Mouse (Mus musculus) kidney, postnatal 0 days (tissue): ENCODE measurements at regions not wholly inside any gene's neighbourhood (a gene's known extent, or its start where the extent isn't known, plus 50 kb on each side); places are given as distances from the start of the nearest gene placed in this dataset.

Source experiments
- ATAC-seq: fragments of 200-750 bp; cut with Nextera tagmentation; replicated peaks from 2 replicates; pipeline ENCODE4 v1.8.0; 2017; ENCODE audit warnings: low read depth, moderate number of reproducible peaks, moderate TSS enrichment, moderate library complexity; ENCODE audit not compliant: low FRiP score
- DNase-seq: peaks from one replicate; pipeline ENCODE4 v3.0.0-alpha.2; 2016; ENCODE audit warnings: low spot score
- H3K27ac ChIP-seq: fragments of 300-500 bp; sonication (generic); 2 replicates; pipeline ENCODE4 v1.5.1; 2014; ENCODE audit warnings: mild to moderate bottlenecking
- H3K27me3 ChIP-seq: fragments of 300-500 bp; sonication (generic); 2 replicates; pipeline ENCODE4 v1.6.1; 2014; ENCODE audit warnings: low read length, mixed read lengths; ENCODE audit not compliant: insufficient read depth
- H3K36me3 ChIP-seq: fragments of 300-500 bp; sonication (generic); 2 replicates; pipeline ENCODE4 v1.6.1; 2014; ENCODE audit warnings: low read length, mixed read lengths; ENCODE audit not compliant: insufficient read depth
- H3K4me1 ChIP-seq: fragments of 300-500 bp; sonication (generic); replicated peaks from 2 replicates; pipeline ENCODE4 v1.6.1; 2014; ENCODE audit warnings: antibody characterized with exemption, low read length, mixed read lengths; ENCODE audit not compliant: insufficient read depth
- H3K4me2 ChIP-seq: fragments of 300-500 bp; sonication (generic); 2 replicates; pipeline ENCODE4 v1.6.1; 2014; ENCODE audit warnings: mild to moderate bottlenecking, low read length, moderate library complexity, mixed read lengths
- H3K4me3 ChIP-seq: fragments of 300-500 bp; sonication (generic); replicated peaks from 2 replicates; pipeline ENCODE4 v1.5.1; 2014; ENCODE audit warnings: low read depth, low read length
- H3K9ac ChIP-seq: fragments of 300-500 bp; sonication (generic); 2 replicates; pipeline ENCODE4 v1.6.1; 2014; ENCODE audit warnings: low read depth, low read length
- H3K9me3 ChIP-seq: fragments of 300-500 bp; sonication (generic); replicated peaks from 2 replicates; pipeline ENCODE4 v1.6.1; 2016; ENCODE audit warnings: low read length, inconsistent platforms, mixed read lengths
- CTCF ChIP-seq: IDR thresholded peaks from 2 replicates; pipeline ENCODE4 v1.5.1; 2016; ENCODE audit warnings: antibody characterized with exemption, low read depth, mild to moderate bottlenecking, moderate library complexity
- WGBS: fragments of 180-500 bp; shearing (Covaris S2); extraction: QIAGEN DNeasy Blood & Tissue Kit; methylation state at CpG from one replicate; pipeline ENCODE4 v1.1.7; 2014; 5-methylcytosine and 5-hydroxymethylcytosine counted together

DNA sequence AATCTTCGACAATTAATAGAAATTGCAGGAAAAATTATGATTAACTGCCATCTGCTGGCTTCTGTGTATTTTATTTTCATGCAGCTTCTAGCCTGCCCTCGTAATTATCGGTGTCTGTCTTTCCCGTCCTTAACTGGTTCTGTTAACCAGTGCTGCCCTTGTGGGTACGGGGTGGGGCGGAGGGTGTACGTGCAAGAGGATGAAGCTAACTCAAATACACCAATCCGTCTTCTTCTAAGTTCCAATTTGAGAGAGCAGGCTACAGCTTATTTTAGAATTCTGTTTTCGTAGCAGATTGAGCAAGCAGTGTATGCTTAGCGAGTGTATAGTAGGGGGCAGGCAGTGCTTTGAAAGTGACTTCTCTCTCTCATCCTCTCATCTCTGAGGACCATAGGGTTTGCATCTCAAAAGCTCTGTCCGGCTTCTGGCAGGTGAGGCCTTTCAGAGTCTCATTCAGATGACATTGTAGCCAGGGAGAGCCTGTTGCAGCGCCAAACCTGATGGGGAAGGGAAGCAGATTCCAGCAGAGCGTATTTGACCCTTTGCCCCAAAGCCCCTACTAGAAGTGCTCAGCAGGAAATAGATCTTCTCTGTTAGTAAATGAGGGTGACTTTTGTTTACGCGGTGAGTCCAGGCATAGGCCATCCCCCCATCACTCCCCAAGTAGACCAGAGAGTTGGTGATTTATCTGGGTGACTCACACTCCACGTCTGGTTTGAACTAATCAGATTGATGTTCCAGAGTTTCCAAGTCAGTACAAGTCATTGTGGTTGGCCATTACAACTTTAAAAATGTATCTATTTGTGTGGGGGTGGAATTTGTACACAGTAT is 53.3 kb upstream of the Ptgfrn start:
- Histone ChIP-seq H3K4me1 (no peaks in the 10 kb centered on the region), H3K9ac (no peak overlapping the region), H3K9me3 (no peaks in the 10 kb centered on the region), H3K4me2 (no peak overlapping the region), H3K27ac (no peak overlapping the region), H3K27me3 (no peaks in the 10 kb centered on the region), H3K36me3 (no peaks in the 10 kb centered on the region), H3K4me3 (no peak overlapping the region)
- WGBS: 39% methylated on average over 16 of the region's 16 CpGs
- TF ChIP-seq CTCF: peak; percentile 30
- DNase-seq: peak; percentile 19
- no peak for ATAC-seq

DNA sequence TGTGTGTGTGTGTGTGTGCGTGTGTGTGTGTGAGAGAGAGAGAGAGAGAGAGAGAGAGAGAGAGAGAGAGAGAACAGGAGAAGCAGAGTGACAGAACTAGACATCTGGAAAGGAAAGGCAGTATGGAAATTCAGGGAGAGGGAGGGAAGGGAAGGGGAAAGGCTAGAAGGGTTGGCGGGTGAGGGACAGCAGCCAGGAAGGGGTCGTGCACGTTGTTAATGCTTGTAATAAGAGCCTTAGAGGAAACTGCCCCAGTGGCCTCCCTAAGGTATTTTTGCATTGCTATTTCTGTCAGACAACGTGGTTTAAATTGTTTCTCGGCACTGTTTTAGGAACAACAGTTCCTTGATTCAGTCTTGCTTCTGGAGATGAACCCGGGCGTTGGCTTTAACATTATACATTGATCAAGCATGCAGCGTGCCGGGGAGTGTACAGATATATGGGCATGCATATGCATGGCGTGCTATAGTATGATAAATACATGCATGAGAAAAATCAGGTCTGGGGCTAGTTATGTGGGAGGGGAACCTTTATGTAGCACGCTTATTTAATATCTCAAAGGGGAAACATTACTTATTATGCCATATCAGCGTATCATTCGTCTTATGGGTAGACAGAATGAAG is 52.6 kb upstream of the Ptgfrn start:
- ATAC-seq: no peak
- H3K36me3 ChIP-seq: no peaks in the 10 kb centered on the region
- DNase-seq: peak; percentile 69
- H3K27ac ChIP-seq: no peak overlapping the region
- H3K4me2 ChIP-seq: no peak overlapping the region
- WGBS: 35% methylated on average over 14 of the region's 14 CpGs
- H3K4me3 ChIP-seq: no peak overlapping the region
- no peaks in the 10 kb centered on the region for H3K27me3 ChIP-seq
- no peak for TF ChIP-seq CTCF
- no peaks in the 10 kb centered on the region for H3K9me3 ChIP-seq
- H3K4me1 ChIP-seq: no peaks in the 10 kb centered on the region
- H3K9ac ChIP-seq: no peak overlapping the region

DNA sequence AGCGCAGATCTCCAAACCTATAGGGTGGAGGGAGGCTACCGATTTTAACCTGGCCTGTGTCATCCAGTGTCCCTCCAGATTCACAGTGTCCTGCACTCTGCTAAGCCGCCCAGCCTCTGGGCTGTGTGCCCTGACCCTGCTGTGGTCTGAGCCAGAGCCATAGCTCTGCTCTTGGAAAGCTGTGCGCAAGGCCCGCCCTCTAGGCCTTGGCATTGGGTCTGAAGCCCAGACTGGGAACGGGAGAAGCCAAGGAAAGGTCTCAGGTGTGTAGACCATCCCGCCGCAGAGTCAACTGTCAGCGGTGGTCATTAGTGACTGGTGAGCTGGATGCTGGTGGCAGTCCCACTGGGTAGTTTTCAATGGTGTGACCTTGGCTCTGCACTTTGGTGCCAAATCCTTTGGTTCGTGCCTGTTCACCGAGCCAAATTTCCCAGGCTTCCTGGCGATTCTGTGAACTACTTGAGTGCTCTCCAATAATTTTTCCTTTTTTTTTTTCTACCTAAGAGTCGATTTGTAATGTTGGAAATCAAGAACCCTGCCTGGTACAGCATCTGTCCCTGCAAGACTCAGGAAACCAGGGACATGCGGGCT is 52.0 kb upstream of the Ptgfrn start:
- H3K4me1 ChIP-seq: no peaks in the 10 kb centered on the region
- 0 out of 2 replicates have a peak overlapping the region, but pooled peaks have one; percentile 13 for H3K4me2 ChIP-seq
- no peak for TF ChIP-seq CTCF
- no peak overlapping the region for H3K9ac ChIP-seq
- DNase-seq (no peak), ATAC-seq (0 out of 2 replicates have a peak, but pooled peaks have one; percentile 52)
- no peaks in the 10 kb centered on the region for H3K36me3 ChIP-seq
- H3K4me3 ChIP-seq: no peak overlapping the region
- no peak overlapping the region for H3K27ac ChIP-seq
- H3K27me3 ChIP-seq: no peaks in the 10 kb centered on the region
- no peaks in the 10 kb centered on the region for H3K9me3 ChIP-seq
- 41% methylated on average over 14 of the region's 14 CpGs for WGBS

GRCm38 (mm10) chr3:101161421-101161940 is 51.4 kb upstream of the Ptgfrn start:
- DNase-seq (peak; percentile 45), ATAC-seq (0 out of 2 replicates have a peak, but pooled peaks have one; percentile 21)
- 0 out of 2 replicates have a peak overlapping the region, but pooled peaks have one; percentile 13 for H3K4me2 ChIP-seq
- H3K36me3 ChIP-seq: no peaks in the 10 kb centered on the region
- H3K4me1 ChIP-seq: no peaks in the 10 kb centered on the region
- no peak overlapping the region for H3K4me3 ChIP-seq
- WGBS: 19% methylated on average over 11 of the region's 11 CpGs
- no peaks in the 10 kb centered on the region for H3K27me3 ChIP-seq
- H3K9me3 ChIP-seq: no peaks in the 10 kb centered on the region
- no peak overlapping the region for H3K27ac ChIP-seq
- TF ChIP-seq CTCF: no peak
- no peak overlapping the region for H3K9ac ChIP-seq
